Mouse (Mus musculus): ENCODE measurements around the gene Map3k7. TPM values are rescaled to one million over a fixed set of nuclear protein-coding genes. Genes with fewer than 3 reads are reported as not detected.

Gene Map3k7
- polyA plus RNA-seq, 1 experiment, result 17.7 TPM

- WGBS, result 42% methylated on average over 7 of the region's 7 CpGs
Observed at GRCm38 (mm10) chr4:32037267-32037666, 73.4 kb downstream of the Map3k7 start.

GRCm38 (mm10) chr4:32041741-32042452, 78.0 kb downstream of the Map3k7 start:
- no peaks in the 10 kb centered on the region for H3K4me1 ChIP-seq (ENCODE audit: control insufficient read depth, insufficient read depth, low read length)
- H3K27ac ChIP-seq (ENCODE audit: control insufficient read depth, insufficient read depth, low read depth, low read length, poor library complexity), result no peak overlapping the region
- WGBS, result 72% methylated on average over 15 of the region's 15 CpGs
- no peak for TF ChIP-seq POLR2A (IDR thresholded peaks at IDR 0.05; ENCODE audit: borderline replicate concordance, control insufficient read depth, low read depth, low read length)
- no peak for TF ChIP-seq CTCF (IDR thresholded peaks at IDR 0.05; ENCODE audit: control insufficient read depth, insufficient read depth, low read length)
- H3K4me3 ChIP-seq (replicated peaks; ENCODE audit: control insufficient read depth, low read depth, low read length), result no peak overlapping the region

More at GRCm38 (mm10) chr4:32037267-32037666, 73.4 kb downstream of the Map3k7 start:
- Histone ChIP-seq H3K4me3 (replicated peaks; ENCODE audit: control insufficient read depth, low read depth, low read length) (no peak overlapping the region), H3K27ac (ENCODE audit: control insufficient read depth, insufficient read depth, low read depth, low read length, poor library complexity) (no peak overlapping the region), H3K4me1 (ENCODE audit: control insufficient read depth, insufficient read depth, low read length) (no peaks in the 10 kb centered on the region)
- TF ChIP-seq CTCF (IDR thresholded peaks at IDR 0.05; ENCODE audit: control insufficient read depth, insufficient read depth, low read length), result no peak
- no peak for TF ChIP-seq POLR2A (IDR thresholded peaks at IDR 0.05; ENCODE audit: borderline replicate concordance, control insufficient read depth, low read depth, low read length)

- no peak overlapping the region for H3K4me3 ChIP-seq (replicated peaks; ENCODE audit: control insufficient read depth, low read depth, low read length)
- WGBS, result 62% methylated on average over 5 of the region's 5 CpGs
- H3K4me1 ChIP-seq (ENCODE audit: control insufficient read depth, insufficient read depth, low read length), result no peaks in the 10 kb centered on the region
- no peak overlapping the region for H3K27ac ChIP-seq (ENCODE audit: control insufficient read depth, insufficient read depth, low read depth, low read length, poor library complexity)
- no peak for TF ChIP-seq CTCF (IDR thresholded peaks at IDR 0.05; ENCODE audit: control insufficient read depth, insufficient read depth, low read length)
- no peak for TF ChIP-seq POLR2A (IDR thresholded peaks at IDR 0.05; ENCODE audit: borderline replicate concordance, control insufficient read depth, low read depth, low read length)
Observed at GRCm38 (mm10) chr4:32045234-32045633, 81.3 kb downstream of the Map3k7 start.

- H3K4me1 ChIP-seq (ENCODE audit: control insufficient read depth, insufficient read depth, low read length), result no peaks in the 10 kb centered on the region
- no peak overlapping the region for H3K4me3 ChIP-seq (replicated peaks; ENCODE audit: control insufficient read depth, low read depth, low read length)
- 66% methylated on average over 4 of the region's 4 CpGs for WGBS
- no peak for TF ChIP-seq POLR2A (IDR thresholded peaks at IDR 0.05; ENCODE audit: borderline replicate concordance, control insufficient read depth, low read depth, low read length)
- TF ChIP-seq CTCF (IDR thresholded peaks at IDR 0.05; ENCODE audit: control insufficient read depth, insufficient read depth, low read length), result no peak
- H3K27ac ChIP-seq (ENCODE audit: control insufficient read depth, insufficient read depth, low read depth, low read length, poor library complexity), result no peak overlapping the region
Observed at GRCm38 (mm10) chr4:32049824-32050223, 85.9 kb downstream of the Map3k7 start.

- WGBS, result 87% methylated on average over 14 of the region's 14 CpGs
Observed at GRCm38 (mm10) chr4:32053171-32053570, 89.3 kb downstream of the Map3k7 start.

GRCm38 (mm10) chr4:32055151-32056052, 91.5 kb downstream of the Map3k7 start:
- peak overlapping the region; percentile 41 for H3K4me3 ChIP-seq (replicated peaks; ENCODE audit: control insufficient read depth, low read depth, low read length)
- 17% methylated on average over 21 of the region's 21 CpGs for WGBS
- no peaks in the 10 kb centered on the region; the same call in 1 of the 2 replicates for H3K4me1 ChIP-seq (ENCODE audit: control insufficient read depth, insufficient read depth, low read length)
- TF ChIP-seq CTCF (IDR thresholded peaks at IDR 0.05; ENCODE audit: control insufficient read depth, insufficient read depth, low read length) (peak; percentile 82), POLR2A (IDR thresholded peaks at IDR 0.05; ENCODE audit: borderline replicate concordance, control insufficient read depth, low read depth, low read length) (no peak)
- H3K27ac ChIP-seq (ENCODE audit: control insufficient read depth, insufficient read depth, low read depth, low read length, poor library complexity), result no peak overlapping the region

More at GRCm38 (mm10) chr4:32053171-32053570, 89.3 kb downstream of the Map3k7 start:
- no peak overlapping the region for H3K4me3 ChIP-seq (replicated peaks; ENCODE audit: control insufficient read depth, low read depth, low read length)
- TF ChIP-seq POLR2A (IDR thresholded peaks at IDR 0.05; ENCODE audit: borderline replicate concordance, control insufficient read depth, low read depth, low read length) (no peak), CTCF (IDR thresholded peaks at IDR 0.05; ENCODE audit: control insufficient read depth, insufficient read depth, low read length) (no peak)
- no peaks in the 10 kb centered on the region; the same call in 1 of the 2 replicates for H3K4me1 ChIP-seq (ENCODE audit: control insufficient read depth, insufficient read depth, low read length)
- no peak overlapping the region for H3K27ac ChIP-seq (ENCODE audit: control insufficient read depth, insufficient read depth, low read depth, low read length, poor library complexity)

- Histone ChIP-seq H3K27ac (ENCODE audit: control insufficient read depth, insufficient read depth, low read depth, low read length, poor library complexity) (no peak overlapping the region), H3K4me1 (ENCODE audit: control insufficient read depth, insufficient read depth, low read length) (no peaks in the 10 kb centered on the region; the same call in 1 of the 2 replicates), H3K4me3 (replicated peaks; ENCODE audit: control insufficient read depth, low read depth, low read length) (no peak overlapping the region)
- WGBS, result 82% methylated on average over 7 of the region's 7 CpGs
- TF ChIP-seq CTCF (IDR thresholded peaks at IDR 0.05; ENCODE audit: control insufficient read depth, insufficient read depth, low read length) (no peak), POLR2A (IDR thresholded peaks at IDR 0.05; ENCODE audit: borderline replicate concordance, control insufficient read depth, low read depth, low read length) (no peak)
Observed at GRCm38 (mm10) chr4:32056441-32056840, 92.5 kb downstream of the Map3k7 start.

GRCm38 (mm10) chr4:32057102-32057501, 93.2 kb downstream of the Map3k7 start:
- Histone ChIP-seq H3K27ac (ENCODE audit: control insufficient read depth, insufficient read depth, low read depth, low read length, poor library complexity) (no peak overlapping the region), H3K4me1 (ENCODE audit: control insufficient read depth, insufficient read depth, low read length) (no peaks in the 10 kb centered on the region; the same call in 1 of the 2 replicates), H3K4me3 (replicated peaks; ENCODE audit: control insufficient read depth, low read depth, low read length) (no peak overlapping the region)
- WGBS, result 39% methylated on average over 5 of the region's 5 CpGs
- TF ChIP-seq CTCF (IDR thresholded peaks at IDR 0.05; ENCODE audit: control insufficient read depth, insufficient read depth, low read length) (peak; percentile 42), POLR2A (IDR thresholded peaks at IDR 0.05; ENCODE audit: borderline replicate concordance, control insufficient read depth, low read depth, low read length) (no peak)

Data from bone marrow, adult 2 months (tissue).